Mouse (Mus musculus): ENCODE measurements around the gene Mast4. TPM values are rescaled to one million over a fixed set of nuclear protein-coding genes. Genes with fewer than 3 reads are reported as not detected.

Mast4 gene
- polyA plus RNA-seq, 1 experiment from 2014 or later: 19.5 TPM

GRCm38 (mm10) chr13:103141304-103141703 is 193.0 kb downstream of the Mast4 start:
- Histone ChIP-seq H3K27me3 (ENCODE audit: control insufficient read depth, insufficient read depth, low read length) (no peaks in the 10 kb centered on the region), H3K27ac (ENCODE audit: low read depth, low read length) (no peak overlapping the region), H3K4me3 (ENCODE audit: low read depth, low read length) (no peak overlapping the region), H3K4me2 (ENCODE audit: low read depth) (no peak overlapping the region), H3K36me3 (ENCODE audit: control insufficient read depth, insufficient read depth, low read length) (no peaks in the 10 kb centered on the region), H3K9ac (ENCODE audit: low read length) (no peak overlapping the region), H3K9me3 (ENCODE audit: control insufficient read depth, low read length) (no peaks in the 10 kb centered on the region), H3K4me1 (ENCODE audit: control insufficient read depth, insufficient read depth, low read length) (no peaks in the 10 kb centered on the region)
- DNase-seq (ENCODE audit: low spot score): no peak
- no peak for ATAC-seq (ENCODE audit: insufficient read depth, low FRiP score, low TSS enrichment)
- 84% methylated on average over 5 of the region's 5 CpGs for WGBS

GRCm38 (mm10) chr13:103140051-103140450 is 194.2 kb downstream of the Mast4 start:
- 91% methylated on average over 13 of the region's 13 CpGs for WGBS
- no peak overlapping the region for H3K9ac ChIP-seq (ENCODE audit: low read length)
- ATAC-seq (ENCODE audit: insufficient read depth, low FRiP score, low TSS enrichment) (no peak), DNase-seq (ENCODE audit: low spot score) (no peak)
- no peak overlapping the region for H3K27ac ChIP-seq (ENCODE audit: low read depth, low read length)
- H3K4me2 ChIP-seq (ENCODE audit: low read depth): no peak overlapping the region
- H3K4me3 ChIP-seq (ENCODE audit: low read depth, low read length): no peak overlapping the region
- H3K36me3 ChIP-seq (ENCODE audit: control insufficient read depth, insufficient read depth, low read length): no peaks in the 10 kb centered on the region
- H3K27me3 ChIP-seq (ENCODE audit: control insufficient read depth, insufficient read depth, low read length): no peaks in the 10 kb centered on the region
- no peaks in the 10 kb centered on the region for H3K9me3 ChIP-seq (ENCODE audit: control insufficient read depth, low read length)
- no peaks in the 10 kb centered on the region for H3K4me1 ChIP-seq (ENCODE audit: control insufficient read depth, insufficient read depth, low read length)

GRCm38 (mm10) chr13:103138298-103138697 is 196.0 kb downstream of the Mast4 start:
- H3K4me3 ChIP-seq (ENCODE audit: low read depth, low read length): no peak overlapping the region
- no peak overlapping the region for H3K27ac ChIP-seq (ENCODE audit: low read depth, low read length)
- no peak for ATAC-seq (ENCODE audit: insufficient read depth, low FRiP score, low TSS enrichment)
- DNase-seq (ENCODE audit: low spot score): no peak
- H3K4me2 ChIP-seq (ENCODE audit: low read depth): no peak overlapping the region
- H3K4me1 ChIP-seq (ENCODE audit: control insufficient read depth, insufficient read depth, low read length): no peaks in the 10 kb centered on the region
- no peak overlapping the region for H3K9ac ChIP-seq (ENCODE audit: low read length)
- no peaks in the 10 kb centered on the region for H3K9me3 ChIP-seq (ENCODE audit: control insufficient read depth, low read length)
- no peaks in the 10 kb centered on the region for H3K36me3 ChIP-seq (ENCODE audit: control insufficient read depth, insufficient read depth, low read length)
- no peaks in the 10 kb centered on the region for H3K27me3 ChIP-seq (ENCODE audit: control insufficient read depth, insufficient read depth, low read length)

DNA sequence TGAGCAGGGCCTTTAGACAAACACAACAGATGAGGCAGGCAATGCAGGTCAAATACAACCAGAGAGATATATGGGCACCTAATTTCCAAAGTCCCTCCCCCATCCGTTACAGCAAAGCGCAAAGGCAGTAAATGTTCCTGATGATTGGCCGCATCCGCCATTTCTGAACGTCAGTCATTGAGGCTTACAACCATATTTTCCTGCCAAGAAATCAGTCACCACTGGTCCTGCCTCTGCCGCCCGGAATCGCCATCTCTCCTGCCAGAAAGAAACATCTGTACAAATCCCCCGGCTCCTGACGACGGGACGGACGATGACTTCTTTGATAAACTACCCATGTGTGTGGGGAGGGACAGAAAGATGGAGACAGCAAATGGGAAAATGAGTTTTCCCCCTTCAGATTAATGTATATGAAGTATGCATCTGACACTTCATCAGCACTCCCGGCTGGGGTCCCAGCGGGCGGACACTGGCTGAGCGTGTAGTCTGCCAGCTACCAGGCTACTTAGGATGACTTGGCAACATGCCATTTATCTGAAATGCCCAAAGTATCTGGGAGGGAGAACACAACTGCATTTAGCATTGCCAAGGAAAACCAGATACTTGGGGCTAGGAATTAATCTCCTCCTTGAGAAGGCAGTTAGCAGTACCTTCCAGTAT is 198.9 kb downstream of the Mast4 start:
- no peak for DNase-seq (ENCODE audit: low spot score)
- H3K36me3 ChIP-seq (ENCODE audit: control insufficient read depth, insufficient read depth, low read length): no peaks in the 10 kb centered on the region
- no peak overlapping the region for H3K4me3 ChIP-seq (ENCODE audit: low read depth, low read length)
- no peak overlapping the region for H3K4me2 ChIP-seq (ENCODE audit: low read depth)
- H3K4me1 ChIP-seq (ENCODE audit: control insufficient read depth, insufficient read depth, low read length): no peaks in the 10 kb centered on the region
- H3K27me3 ChIP-seq (ENCODE audit: control insufficient read depth, insufficient read depth, low read length): no peaks in the 10 kb centered on the region
- H3K9ac ChIP-seq (ENCODE audit: low read length): no peak overlapping the region
- no peak overlapping the region for H3K27ac ChIP-seq (ENCODE audit: low read depth, low read length)
- H3K9me3 ChIP-seq (ENCODE audit: control insufficient read depth, low read length): no peaks in the 10 kb centered on the region
- WGBS: 79% methylated on average over 17 of the region's 17 CpGs
- no peak for ATAC-seq (ENCODE audit: insufficient read depth, low FRiP score, low TSS enrichment)

DNA sequence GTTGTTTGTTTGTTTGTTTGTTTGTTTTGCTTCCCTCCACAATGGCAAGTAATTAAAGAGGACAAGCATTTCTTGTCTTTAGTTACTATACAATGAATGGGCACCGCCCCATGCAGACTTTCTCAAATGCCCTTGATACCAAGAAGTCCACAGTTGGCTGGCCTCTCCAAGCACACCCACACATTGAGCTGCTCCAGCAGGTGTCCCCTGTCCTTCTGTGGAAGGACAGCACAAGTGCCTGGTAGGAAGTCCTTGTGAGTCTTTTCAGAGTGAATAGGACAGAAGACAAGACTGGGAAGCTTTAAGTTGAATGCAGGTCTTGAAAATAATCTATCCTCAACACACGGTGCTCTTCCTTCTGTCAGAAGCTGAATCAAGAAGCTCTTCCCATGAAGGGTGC is 202.5 kb downstream of the Mast4 start:
- ATAC-seq (ENCODE audit: insufficient read depth, low FRiP score, low TSS enrichment) (no peak), DNase-seq (ENCODE audit: low spot score) (no peak)
- no peak overlapping the region for H3K4me3 ChIP-seq (ENCODE audit: low read depth, low read length)
- H3K4me2 ChIP-seq (ENCODE audit: low read depth): no peak overlapping the region
- H3K27ac ChIP-seq (ENCODE audit: low read depth, low read length): no peak overlapping the region
- H3K9me3 ChIP-seq (ENCODE audit: control insufficient read depth, low read length): no peaks in the 10 kb centered on the region
- H3K9ac ChIP-seq (ENCODE audit: low read length): no peak overlapping the region
- no peaks in the 10 kb centered on the region for H3K4me1 ChIP-seq (ENCODE audit: control insufficient read depth, insufficient read depth, low read length)
- WGBS: 90% methylated on average over 2 of the region's 2 CpGs
- no peaks in the 10 kb centered on the region for H3K27me3 ChIP-seq (ENCODE audit: control insufficient read depth, insufficient read depth, low read length)
- no peaks in the 10 kb centered on the region for H3K36me3 ChIP-seq (ENCODE audit: control insufficient read depth, insufficient read depth, low read length)

- H3K4me2 ChIP-seq (ENCODE audit: low read depth): no peak overlapping the region
- DNase-seq (ENCODE audit: low spot score): no peak
- WGBS: 81% methylated on average over 6 of the region's 6 CpGs
- H3K4me1 ChIP-seq (ENCODE audit: control insufficient read depth, insufficient read depth, low read length): no peaks in the 10 kb centered on the region
- no peaks in the 10 kb centered on the region for H3K9me3 ChIP-seq (ENCODE audit: control insufficient read depth, low read length)
- H3K4me3 ChIP-seq (ENCODE audit: low read depth, low read length): no peak overlapping the region
- no peak overlapping the region for H3K9ac ChIP-seq (ENCODE audit: low read length)
- no peak for ATAC-seq (ENCODE audit: insufficient read depth, low FRiP score, low TSS enrichment)
- no peaks in the 10 kb centered on the region for H3K36me3 ChIP-seq (ENCODE audit: control insufficient read depth, insufficient read depth, low read length)
- H3K27me3 ChIP-seq (ENCODE audit: control insufficient read depth, insufficient read depth, low read length): no peaks in the 10 kb centered on the region
- no peak overlapping the region for H3K27ac ChIP-seq (ENCODE audit: low read depth, low read length)
Observed at GRCm38 (mm10) chr13:103129130-103129797, 205.0 kb downstream of the Mast4 start.

DNA sequence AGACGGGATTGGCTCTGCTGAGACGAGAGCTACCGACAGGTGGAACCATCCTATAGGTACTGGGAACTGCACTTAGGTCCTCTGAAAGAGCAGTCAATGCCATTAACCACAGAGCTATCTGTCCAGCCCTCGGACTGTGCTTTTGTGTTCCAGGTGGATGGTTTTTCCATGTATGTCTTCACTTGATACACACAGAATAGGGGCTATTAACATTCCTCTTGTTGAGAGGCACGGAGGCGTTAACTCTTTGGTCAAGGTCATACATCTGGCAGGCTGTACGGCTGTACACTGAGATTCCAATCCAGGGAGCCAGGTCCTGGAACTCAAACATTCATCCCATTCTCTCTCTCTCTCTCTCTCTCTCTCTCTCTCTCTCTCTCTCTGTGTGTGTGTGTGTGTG is 205.6 kb downstream of the Mast4 start:
- H3K4me3 ChIP-seq (ENCODE audit: low read depth, low read length): no peak overlapping the region
- H3K4me2 ChIP-seq (ENCODE audit: low read depth): no peak overlapping the region
- ATAC-seq (ENCODE audit: insufficient read depth, low FRiP score, low TSS enrichment) (no peak), DNase-seq (ENCODE audit: low spot score) (no peak)
- H3K36me3 ChIP-seq (ENCODE audit: control insufficient read depth, insufficient read depth, low read length): no peaks in the 10 kb centered on the region
- H3K9me3 ChIP-seq (ENCODE audit: control insufficient read depth, low read length): no peaks in the 10 kb centered on the region
- H3K27ac ChIP-seq (ENCODE audit: low read depth, low read length): no peak overlapping the region
- 62% methylated on average over 7 of the region's 7 CpGs for WGBS
- no peak overlapping the region for H3K9ac ChIP-seq (ENCODE audit: low read length)
- no peaks in the 10 kb centered on the region for H3K4me1 ChIP-seq (ENCODE audit: control insufficient read depth, insufficient read depth, low read length)
- no peaks in the 10 kb centered on the region for H3K27me3 ChIP-seq (ENCODE audit: control insufficient read depth, insufficient read depth, low read length)

GRCm38 (mm10) chr13:103127594-103127993 is 206.7 kb downstream of the Mast4 start:
- Histone ChIP-seq H3K36me3 (ENCODE audit: control insufficient read depth, insufficient read depth, low read length) (no peaks in the 10 kb centered on the region), H3K4me3 (ENCODE audit: low read depth, low read length) (no peak overlapping the region), H3K9me3 (ENCODE audit: control insufficient read depth, low read length) (no peaks in the 10 kb centered on the region), H3K27ac (ENCODE audit: low read depth, low read length) (no peak overlapping the region), H3K4me1 (ENCODE audit: control insufficient read depth, insufficient read depth, low read length) (no peaks in the 10 kb centered on the region), H3K9ac (ENCODE audit: low read length) (no peak overlapping the region), H3K4me2 (ENCODE audit: low read depth) (no peak overlapping the region), H3K27me3 (ENCODE audit: control insufficient read depth, insufficient read depth, low read length) (no peaks in the 10 kb centered on the region)
- no peak for ATAC-seq (ENCODE audit: insufficient read depth, low FRiP score, low TSS enrichment)
- no peak for DNase-seq (ENCODE audit: low spot score)
- 92% methylated on average over 5 of the region's 5 CpGs for WGBS

DNA sequence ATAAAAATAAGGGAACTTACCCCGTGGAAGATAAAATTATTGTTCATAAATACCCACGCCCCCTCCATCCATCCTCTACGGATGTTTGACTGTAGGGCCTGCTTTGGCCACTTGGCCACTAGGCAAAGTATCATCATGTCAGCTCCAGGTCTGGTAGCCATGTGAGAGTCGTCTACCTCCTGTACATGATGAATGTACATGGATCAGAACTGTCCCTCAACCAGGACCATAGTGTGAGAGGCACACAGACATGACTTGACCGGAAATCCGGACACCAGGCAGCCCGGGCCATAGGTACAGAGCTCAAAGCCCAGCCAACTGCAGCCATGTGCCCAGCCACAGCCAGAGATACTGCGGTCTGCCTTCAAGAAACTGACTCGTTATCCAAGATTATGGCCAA is 210.6 kb downstream of the Mast4 start:
- DNase-seq (ENCODE audit: low spot score) (no peak), ATAC-seq (ENCODE audit: insufficient read depth, low FRiP score, low TSS enrichment) (no peak)
- Histone ChIP-seq H3K36me3 (ENCODE audit: control insufficient read depth, insufficient read depth, low read length) (no peaks in the 10 kb centered on the region), H3K9ac (ENCODE audit: low read length) (no peak overlapping the region), H3K27me3 (ENCODE audit: control insufficient read depth, insufficient read depth, low read length) (no peaks in the 10 kb centered on the region), H3K9me3 (ENCODE audit: control insufficient read depth, low read length) (no peaks in the 10 kb centered on the region), H3K4me1 (ENCODE audit: control insufficient read depth, insufficient read depth, low read length) (peaks cover 3% of the 10 kb centered on the region; the same call in 1 of the 2 replicates), H3K4me2 (ENCODE audit: low read depth) (no peak overlapping the region), H3K4me3 (ENCODE audit: low read depth, low read length) (no peak overlapping the region), H3K27ac (ENCODE audit: low read depth, low read length) (no peak overlapping the region)
- 88% methylated on average over 9 of the region's 9 CpGs for WGBS
